Comparison of ENCODE assay signal across 9 mouse cellular contexts in genomic region chr2:34992729-34993695, GRCm38 (mm10). TPM values are rescaled to one million over a fixed set of nuclear protein-coding genes. Genes with fewer than 3 reads are reported as not detected.
DNase-seq lines count a peak whose midpoint lies in the region; ATAC-seq lines count a peak whose summit lies in the region.
"Had no signal": no experiment of that assay in that cellular context is flagged by ENCODE, and none has a peak within 500 bp of the region (broad histone marks: within the 10 kb centered on the region; RNA-seq: fewer than 3 reads in every experiment).

No protein-coding gene starts in this region.

- peak overlapping the region; percentile 29 for H3K4me2 ChIP-seq in hindbrain, embryonic 14.5 days (replicated peaks)
- peak overlapping the region; percentile 25 for H3K4me2 ChIP-seq in neural tube, embryonic 13.5 days
- H3K4me2 ChIP-seq in liver, embryonic 11.5 days: no peak overlapping the region
- H3K4me2 ChIP-seq: limb, embryonic 15.5 days had no signal

- H3K27me3 ChIP-seq in hindbrain, embryonic 14.5 days (ENCODE audit: control insufficient read depth, insufficient read depth, low read length): no peaks in the 10 kb centered on the region
- no peaks in the 10 kb centered on the region for H3K27me3 ChIP-seq in neural tube, embryonic 13.5 days
- H3K27me3 ChIP-seq in liver, embryonic 11.5 days (replicated peaks; ENCODE audit: control insufficient read depth, insufficient read depth, low read length): peaks cover 7% of the 10 kb centered on the region; the same call in 1 of the 2 replicates
- H3K27me3 ChIP-seq: limb, embryonic 15.5 days had no signal

- peak; percentile 77; the same call in 1 of the 2 replicates for ATAC-seq in hindbrain, embryonic 14.5 days (ENCODE audit: low FRiP score)
- ATAC-seq in neural tube, embryonic 13.5 days (ENCODE audit: low read depth): peak; percentile 87
- ATAC-seq in liver, embryonic 11.5 days (replicated peaks; ENCODE audit: low FRiP score): no peak

- WGBS in hindbrain, embryonic 14.5 days: 5% methylated on average over 9 of the region's 9 CpGs
- WGBS in neural tube, embryonic 13.5 days: 11% methylated on average over 9 of the region's 9 CpGs
- WGBS in liver, embryonic 11.5 days: 31% methylated on average over 9 of the region's 9 CpGs

- DNase-seq in left cerebral cortex, postnatal 25 days (ENCODE audit: low spot score in 2 of 2): peak; percentile 26 to 55
- no peak for DNase-seq in left cerebral cortex, postnatal 36 days (ENCODE audit: low spot score in 2 of 2)
- DNase-seq in embryo, embryonic 11 days: peak; percentile 84
- DNase-seq in hindbrain, embryonic 14.5 days (ENCODE audit: low spot score): peak; percentile 75
- DNase-seq in kidney, postnatal 36 days: no peak
- no peak for DNase-seq in urinary bladder, postnatal 4 days (ENCODE audit: low spot score in 2 of 2)
- no peak for DNase-seq in liver, embryonic 11.5 days (ENCODE audit: low spot score)

- intact Hi-C loops in left cerebral cortex, postnatal 25 days (cut with DNase I): no loop called here
- intact Hi-C loops in left cerebral cortex, postnatal 36 days (cut with DNase I): no loop called here

- no peak overlapping the region for H3K4me3 ChIP-seq in hindbrain, embryonic 14.5 days (replicated peaks; ENCODE audit: low read length)
- no peak overlapping the region for H3K4me3 ChIP-seq in neural tube, embryonic 13.5 days
- H3K4me3 ChIP-seq in liver, embryonic 11.5 days (ENCODE audit: low read depth, low read length): no peak overlapping the region
- H3K4me3 ChIP-seq: limb, embryonic 15.5 days had no signal

- no peaks in the 10 kb centered on the region for H3K36me3 ChIP-seq in hindbrain, embryonic 14.5 days (replicated peaks; ENCODE audit: control insufficient read depth, insufficient read depth)
- H3K36me3 ChIP-seq in neural tube, embryonic 13.5 days: no peaks in the 10 kb centered on the region
- no peaks in the 10 kb centered on the region for H3K36me3 ChIP-seq in liver, embryonic 11.5 days (ENCODE audit: control insufficient read depth, insufficient read depth, low read length)
- H3K36me3 ChIP-seq: limb, embryonic 15.5 days had no signal

- H3K9me3 ChIP-seq in hindbrain, embryonic 14.5 days (ENCODE audit: control insufficient read depth, low read length): no peaks in the 10 kb centered on the region
- H3K9me3 ChIP-seq in neural tube, embryonic 13.5 days: no peaks in the 10 kb centered on the region
- H3K9me3 ChIP-seq in liver, embryonic 11.5 days (ENCODE audit: control insufficient read depth, low read length): no peaks in the 10 kb centered on the region
- H3K9me3 ChIP-seq: limb, embryonic 15.5 days had no signal

- peaks cover 17% of the 10 kb centered on the region for H3K4me1 ChIP-seq in hindbrain, embryonic 14.5 days (replicated peaks; ENCODE audit: control insufficient read depth, insufficient read depth, low read length)
- H3K4me1 ChIP-seq in neural tube, embryonic 13.5 days (replicated peaks): peaks cover 26% of the 10 kb centered on the region
- no peaks in the 10 kb centered on the region for H3K4me1 ChIP-seq in liver, embryonic 11.5 days (replicated peaks; ENCODE audit: control insufficient read depth, insufficient read depth, low read length)

- H3K27ac ChIP-seq in hindbrain, embryonic 14.5 days: peak overlapping the region; percentile 82
- H3K27ac ChIP-seq in neural tube, embryonic 13.5 days (replicated peaks): peak overlapping the region; percentile 68
- no peak overlapping the region for H3K27ac ChIP-seq in liver, embryonic 11.5 days (ENCODE audit: low read depth, low read length)
- H3K27ac ChIP-seq: limb, embryonic 15.5 days had no signal

- H3K9ac ChIP-seq in hindbrain, embryonic 14.5 days: no peak overlapping the region; the same call in 1 of the 2 replicates
- 0 out of 2 replicates have a peak overlapping the region, but pooled peaks have one; percentile 8 for H3K9ac ChIP-seq in neural tube, embryonic 13.5 days
- H3K9ac ChIP-seq in liver, embryonic 11.5 days (ENCODE audit: low read depth, low read length): no peak overlapping the region
- H3K9ac ChIP-seq: limb, embryonic 15.5 days had no signal

RNA-seq across cellular contexts. Expression of gene Traf1, which starts 31.4 kb away (rescaled TPM):
- 1 to 10 TPM in 1 of 2 experiments, under 1 TPM in 1; 0.57 to 2.1 TPM for total RNA-seq in left cerebral cortex, postnatal 25 days (2021)
- 1 to 10 TPM; 1.2 to 1.4 TPM for total RNA-seq in left cerebral cortex, postnatal 36 days (2021)
- polyA plus RNA-seq in hindbrain, embryonic 14.5 days (2014; fragmentation: Nextera tagmentation; extraction: Ambion mirVana): 1.2 and 2.0 TPM in 2 replicates
- polyA plus RNA-seq in neural tube, embryonic 13.5 days (2015; fragmentation: Nextera tagmentation; extraction: Ambion mirVana): 1.7 and 2.9 TPM in 2 replicates
- polyA plus RNA-seq in liver, embryonic 11.5 days (2014; fragmentation: Nextera tagmentation; extraction: Ambion mirVana): 0.38 TPM in 2 replicates

Comparison
In these comparisons a context has a peak if more than half of its experiments do, and no peak if none do; other contexts are left out.
1. DNase-seq: peak in left cerebral cortex, postnatal 25 days (2 of 2), embryo, embryonic 11 days (single experiment) and hindbrain, embryonic 14.5 days (single experiment); none in left cerebral cortex, postnatal 36 days (0 of 2), kidney, postnatal 36 days (0 of 2), urinary bladder, postnatal 4 days (0 of 2) and liver, embryonic 11.5 days (single experiment).